Mouse (Mus musculus): ENCODE results near the gene Gm16253.

The Gm16253 gene

GRCm38 (mm10) chr3:96559398-96559910 lies 17.3 kb upstream of the Gm16253 start:
- H3K9me3 ChIP-seq (ENCODE audit: low read length) = no peaks in the 10 kb centered on the region

GRCm38 (mm10) chr3:96559911-96560850 lies 16.6 kb upstream of the Gm16253 start:
- H3K27me3 ChIP-seq (ENCODE audit: insufficient read depth, low read length) = no peaks in the 10 kb centered on the region

More at GRCm38 (mm10) chr3:96559398-96559910, 17.3 kb upstream of the Gm16253 start:
- Histone ChIP-seq H3K36me3 (ENCODE audit: insufficient read depth, low read length) (peaks cover 35% of the 10 kb centered on the region), H3K4me3 (replicated peaks; ENCODE audit: low read length) (peak overlapping the region; percentile 93), H3K27me3 (ENCODE audit: insufficient read depth, low read length) (no peaks in the 10 kb centered on the region), H3K4me1 (replicated peaks; ENCODE audit: low read depth, low read length) (peaks cover 75% of the 10 kb centered on the region)
- no peak for TF ChIP-seq POU5F1 (IDR thresholded peaks at IDR 0.05; ENCODE audit: borderline replicate concordance, low read length)
- TF ChIP-seq NANOG (IDR thresholded peaks at IDR 0.05; ENCODE audit: borderline replicate concordance, low read length) = no peak
- TF ChIP-seq CTCF (conservative IDR thresholded peaks at IDR 0.05; ENCODE audit: low read length) = no peak

GRCm38 (mm10) chr3:96560881-96561668 lies 15.7 kb upstream of the Gm16253 start:
- peaks cover 75% of the 10 kb centered on the region for H3K4me1 ChIP-seq (replicated peaks; ENCODE audit: low read depth, low read length)
- H3K27me3 ChIP-seq (ENCODE audit: insufficient read depth, low read length) = no peaks in the 10 kb centered on the region
- no peaks in the 10 kb centered on the region for H3K9me3 ChIP-seq (ENCODE audit: low read length)
- H3K36me3 ChIP-seq (ENCODE audit: insufficient read depth, low read length) = peaks cover 35% of the 10 kb centered on the region
- TF ChIP-seq NANOG (IDR thresholded peaks at IDR 0.05; ENCODE audit: borderline replicate concordance, low read length) (no peak), POU5F1 (IDR thresholded peaks at IDR 0.05; ENCODE audit: borderline replicate concordance, low read length) (no peak), CTCF (conservative IDR thresholded peaks at IDR 0.05; ENCODE audit: low read length) (no peak)
- H3K4me3 ChIP-seq (replicated peaks; ENCODE audit: low read length) = peak overlapping the region; percentile 93

More at GRCm38 (mm10) chr3:96559911-96560850, 16.6 kb upstream of the Gm16253 start:
- no peaks in the 10 kb centered on the region for H3K9me3 ChIP-seq (ENCODE audit: low read length)
- peak overlapping the region; percentile 93 for H3K4me3 ChIP-seq (replicated peaks; ENCODE audit: low read length)
- TF ChIP-seq CTCF (conservative IDR thresholded peaks at IDR 0.05; ENCODE audit: low read length) = no peak
- TF ChIP-seq POU5F1 (IDR thresholded peaks at IDR 0.05; ENCODE audit: borderline replicate concordance, low read length) = no peak
- no peak for TF ChIP-seq NANOG (IDR thresholded peaks at IDR 0.05; ENCODE audit: borderline replicate concordance, low read length)
- peaks cover 35% of the 10 kb centered on the region for H3K36me3 ChIP-seq (ENCODE audit: insufficient read depth, low read length)
- peaks cover 75% of the 10 kb centered on the region for H3K4me1 ChIP-seq (replicated peaks; ENCODE audit: low read depth, low read length)

- TF ChIP-seq CTCF (conservative IDR thresholded peaks at IDR 0.05; ENCODE audit: low read length) = no peak
- TF ChIP-seq POU5F1 (IDR thresholded peaks at IDR 0.05; ENCODE audit: borderline replicate concordance, low read length) = no peak
- no peak for TF ChIP-seq NANOG (IDR thresholded peaks at IDR 0.05; ENCODE audit: borderline replicate concordance, low read length)
Observed at GRCm38 (mm10) chr3:96561946-96562681, 14.7 kb upstream of the Gm16253 start.

GRCm38 (mm10) chr3:96563267-96563666 lies 13.5 kb upstream of the Gm16253 start:
- TF ChIP-seq NANOG (IDR thresholded peaks at IDR 0.05; ENCODE audit: borderline replicate concordance, low read length) (no peak), CTCF (conservative IDR thresholded peaks at IDR 0.05; ENCODE audit: low read length) (no peak), POU5F1 (IDR thresholded peaks at IDR 0.05; ENCODE audit: borderline replicate concordance, low read length) (no peak)
- H3K9me3 ChIP-seq (ENCODE audit: low read length) = no peaks in the 10 kb centered on the region
- no peaks in the 10 kb centered on the region for H3K27me3 ChIP-seq (ENCODE audit: insufficient read depth, low read length)
- 0 out of 2 replicates have a peak overlapping the region, but pooled peaks have one; percentile 32 for H3K4me3 ChIP-seq (replicated peaks; ENCODE audit: low read length)
- H3K36me3 ChIP-seq (ENCODE audit: insufficient read depth, low read length) = peaks cover 35% of the 10 kb centered on the region
- H3K4me1 ChIP-seq (replicated peaks; ENCODE audit: low read depth, low read length) = peaks cover 88% of the 10 kb centered on the region

More at GRCm38 (mm10) chr3:96561946-96562681, 14.7 kb upstream of the Gm16253 start:
- peak overlapping the region; percentile 93 for H3K4me3 ChIP-seq (replicated peaks; ENCODE audit: low read length)
- no peaks in the 10 kb centered on the region for H3K9me3 ChIP-seq (ENCODE audit: low read length)
- peaks cover 76% of the 10 kb centered on the region for H3K4me1 ChIP-seq (replicated peaks; ENCODE audit: low read depth, low read length)
- peaks cover 35% of the 10 kb centered on the region for H3K36me3 ChIP-seq (ENCODE audit: insufficient read depth, low read length)
- H3K27me3 ChIP-seq (ENCODE audit: insufficient read depth, low read length) = no peaks in the 10 kb centered on the region

- H3K27me3 ChIP-seq (ENCODE audit: insufficient read depth, low read length) = no peaks in the 10 kb centered on the region
- H3K4me1 ChIP-seq (replicated peaks; ENCODE audit: low read depth, low read length) = peaks cover 96% of the 10 kb centered on the region
- peaks cover 29% of the 10 kb centered on the region for H3K36me3 ChIP-seq (ENCODE audit: insufficient read depth, low read length)
- H3K4me3 ChIP-seq (replicated peaks; ENCODE audit: low read length) = peak overlapping the region; percentile 32
- H3K9me3 ChIP-seq (ENCODE audit: low read length) = no peaks in the 10 kb centered on the region
- TF ChIP-seq CTCF (conservative IDR thresholded peaks at IDR 0.05; ENCODE audit: low read length) = no peak
- 0 out of 2 replicates have a peak, but pooled peaks have one; percentile 9 for TF ChIP-seq NANOG (IDR thresholded peaks at IDR 0.05; ENCODE audit: borderline replicate concordance, low read length)
Observed at GRCm38 (mm10) chr3:96563911-96564632, 12.7 kb upstream of the Gm16253 start.

GRCm38 (mm10) chr3:96564633-96565032 lies 12.2 kb upstream of the Gm16253 start:
- H3K4me1 ChIP-seq (replicated peaks; ENCODE audit: low read depth, low read length) = peaks cover 99% of the 10 kb centered on the region
- H3K27me3 ChIP-seq (ENCODE audit: insufficient read depth, low read length) = no peaks in the 10 kb centered on the region
- TF ChIP-seq POU5F1 (IDR thresholded peaks at IDR 0.05; ENCODE audit: borderline replicate concordance, low read length) (no peak), NANOG (IDR thresholded peaks at IDR 0.05; ENCODE audit: borderline replicate concordance, low read length) (no peak), CTCF (conservative IDR thresholded peaks at IDR 0.05; ENCODE audit: low read length) (no peak)
- H3K9me3 ChIP-seq (ENCODE audit: low read length) = no peaks in the 10 kb centered on the region
- H3K36me3 ChIP-seq (ENCODE audit: insufficient read depth, low read length) = peaks cover 24% of the 10 kb centered on the region
- H3K4me3 ChIP-seq (replicated peaks; ENCODE audit: low read length) = peak overlapping the region; percentile 32
